Mouse (Mus musculus) embryonic facial prominence, embryonic 12.5 days (tissue): ENCODE measurements around the gene Flywch1. TPM values are rescaled to one million over a fixed set of nuclear protein-coding genes. Genes with fewer than 3 reads are reported as not detected.
A peak's percentile ranks its signal among the peaks of the same experiment; 100 is the strongest.

Experiments used
- ATAC-seq: fragments of 200-750 bp; cut with Nextera tagmentation; 2 replicates; pipeline ENCODE4 v1.8.0; 2017; ENCODE audit not compliant: insufficient number of reproducible peaks, insufficient read depth, low FRiP score, low TSS enrichment
- H3K27ac ChIP-seq: fragments of 300-500 bp; sonication (generic); 2 replicates; pipeline ENCODE4 v1.5.1; 2016; ENCODE audit warnings: mild to moderate bottlenecking
- H3K27me3 ChIP-seq: fragments of 300-500 bp; sonication (generic); 2 replicates; pipeline ENCODE4 v1.6.1; 2016; ENCODE audit warnings: mild to moderate bottlenecking, moderate library complexity
- H3K36me3 ChIP-seq: fragments of 300-500 bp; sonication (generic); 2 replicates; pipeline ENCODE4 v1.6.1; 2016; ENCODE audit warnings: mild to moderate bottlenecking
- H3K4me1 ChIP-seq: fragments of 300-500 bp; sonication (generic); 2 replicates; pipeline ENCODE4 v1.6.1; 2016
- H3K4me2 ChIP-seq: fragments of 300-500 bp; sonication (generic); replicated peaks from 2 replicates; pipeline ENCODE4 v1.6.1; 2016; ENCODE audit warnings: mild to moderate bottlenecking, moderate library complexity
- H3K4me3 ChIP-seq: fragments of 300-500 bp; sonication (generic); 2 replicates; pipeline ENCODE4 v1.5.1; 2016; ENCODE audit warnings: mild to moderate bottlenecking
- H3K9ac ChIP-seq: fragments of 300-500 bp; sonication (generic); 2 replicates; pipeline ENCODE4 v1.6.1; 2016; ENCODE audit warnings: mild to moderate bottlenecking, moderate library complexity
- H3K9me3 ChIP-seq: fragments of 300-500 bp; sonication (generic); 2 replicates; pipeline ENCODE4 v1.6.1; 2016; ENCODE audit warnings: mild to moderate bottlenecking, moderate library complexity
- WGBS: fragments of 180-500 bp; shearing (Covaris S2); methylation state at CpG from one replicate; pipeline ENCODE4 v1.1.7; 2016; 5-methylcytosine and 5-hydroxymethylcytosine counted together
- polyA plus RNA-seq: library from polyadenylated mRNA; unstranded; fragments of >200 nt; fragmentation: Nextera tagmentation; extraction: Ambion mirVana; gene quantifications from 2 replicates; pipeline ENCODE4 v1.2.1, GENCODE M21; 2016

Gene Flywch1
- polyA plus RNA-seq, 1 experiment from 2014 or later = 122 TPM

DNA sequence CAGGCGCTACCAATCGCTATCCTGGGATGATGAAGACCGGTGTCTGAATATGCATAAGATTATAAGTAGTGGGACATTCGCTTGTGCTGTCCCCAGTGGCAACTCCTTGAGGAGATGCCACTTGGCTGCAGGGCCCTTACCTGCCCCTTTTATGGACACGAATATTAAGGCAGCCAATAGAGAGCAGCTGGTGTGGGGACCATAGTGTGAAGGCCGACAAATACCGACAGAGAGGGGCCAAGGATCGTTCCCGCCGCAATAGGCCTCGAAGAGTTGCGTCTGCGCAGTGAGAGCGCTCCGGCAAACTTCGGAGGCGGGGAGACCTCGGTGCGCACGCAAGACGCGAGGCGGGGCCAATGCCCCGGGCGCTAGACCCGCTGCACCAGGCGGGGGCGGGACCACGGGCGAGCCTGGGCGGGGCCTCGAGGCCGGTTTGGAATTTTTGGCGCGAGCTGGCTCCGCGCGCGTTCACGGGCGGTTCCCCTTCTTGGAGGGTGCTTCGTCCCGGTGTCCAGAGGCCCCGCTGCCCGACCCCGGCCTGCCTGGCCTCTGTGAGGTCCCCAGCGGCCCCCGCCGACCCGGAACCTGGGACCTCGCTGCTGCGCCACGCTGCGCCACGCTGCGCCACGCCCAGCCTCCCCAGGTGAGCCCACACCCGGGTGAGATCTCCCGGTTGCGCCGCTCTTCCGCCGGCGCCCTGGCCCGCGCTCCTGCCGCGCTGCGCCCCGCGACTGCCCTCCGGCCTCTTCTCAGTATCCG lies 45.2 kb downstream of the Flywch1 start, which contains the start of gene Pkmyt1:
Pkmyt1 (plus strand) TSS at position 338 of the 759 bp plus-strand sequence.
- Histone ChIP-seq H3K9me3 (no peaks in the 10 kb centered on the region), H3K4me1 (0 out of 2 replicates have a peak, but pooled peaks cover 16% of the 10 kb centered on the region), H3K4me3 (peak within 1 kb of the TSS; percentile 94), H3K36me3 (no peaks in the 10 kb centered on the region), H3K27ac (peak within 1 kb of the TSS; percentile 80), H3K27me3 (no peaks in the 10 kb centered on the region), H3K9ac (peak within 1 kb of the TSS; percentile 73), H3K4me2 (peak within 1 kb of the TSS; percentile 86)
- WGBS = 2% methylated on average over 60 of the region's 73 CpGs
- peak; percentile 86 for ATAC-seq

DNA sequence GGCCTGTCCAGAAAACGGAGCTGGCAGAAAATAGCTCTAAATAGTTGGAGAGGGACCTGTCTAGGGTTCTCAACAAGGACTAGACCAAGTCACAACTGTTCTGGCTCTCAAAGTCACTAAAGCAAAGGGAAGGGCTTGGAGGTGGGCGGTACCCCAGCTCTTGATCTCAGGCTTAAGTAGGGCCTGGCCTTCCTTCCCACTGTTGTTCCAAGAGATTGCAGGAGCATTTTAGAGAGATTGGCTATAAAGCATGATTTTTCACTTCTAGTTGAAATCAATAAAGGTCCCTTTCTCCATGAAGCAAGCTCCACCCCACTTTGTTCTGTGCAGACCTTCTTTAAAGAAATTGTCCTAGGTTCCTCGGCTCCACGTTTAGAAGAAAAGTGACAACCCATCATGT lies 45.9 kb downstream of the Flywch1 start:
- H3K9ac ChIP-seq = peak overlapping the region; percentile 73
- 67% methylated on average over 4 of the region's 4 CpGs for WGBS
- H3K9me3 ChIP-seq = no peaks in the 10 kb centered on the region
- H3K36me3 ChIP-seq = no peaks in the 10 kb centered on the region
- peak overlapping the region; percentile 59; the same call in 1 of the 2 replicates for H3K27ac ChIP-seq
- H3K4me2 ChIP-seq = peak overlapping the region; percentile 86
- H3K27me3 ChIP-seq = no peaks in the 10 kb centered on the region
- H3K4me1 ChIP-seq = 0 out of 2 replicates have a peak, but pooled peaks cover 16% of the 10 kb centered on the region
- ATAC-seq = no peak
- H3K4me3 ChIP-seq = peak overlapping the region; percentile 94

DNA sequence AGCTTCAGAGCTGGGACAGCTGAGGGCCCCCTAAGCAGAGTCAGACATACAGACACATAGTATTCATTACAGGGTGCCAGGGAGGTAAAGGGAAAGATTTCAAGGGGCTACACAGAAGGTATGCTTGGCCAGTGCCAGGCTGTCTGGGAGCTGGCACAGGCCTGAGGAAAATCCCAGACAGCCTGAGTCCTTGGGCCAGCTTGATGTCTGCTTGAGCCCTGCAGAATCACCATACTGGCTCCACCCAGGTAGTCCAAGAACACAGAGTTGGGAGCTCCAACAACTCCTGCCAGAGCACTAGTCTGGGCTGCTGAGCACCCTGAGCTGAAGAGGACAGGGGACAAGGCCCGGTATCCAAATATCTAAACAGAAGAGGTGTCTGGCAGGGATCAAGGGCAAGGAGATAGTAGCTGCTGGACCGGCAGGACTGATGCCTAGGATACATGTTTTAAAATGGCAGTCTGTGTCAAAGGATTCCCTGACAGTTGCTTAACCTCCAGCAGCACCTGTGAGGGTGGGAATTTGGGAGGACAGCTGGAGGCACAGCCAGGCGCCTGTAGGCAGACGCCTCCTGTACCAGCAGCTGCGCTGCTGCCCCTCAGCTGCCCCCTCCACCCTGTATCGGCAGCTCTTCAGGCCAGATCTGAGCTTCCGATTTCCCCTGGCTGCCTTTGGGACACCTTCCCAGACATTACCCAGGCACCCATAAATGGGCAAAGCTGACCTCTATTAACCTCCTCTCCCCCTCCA lies 48.9 kb downstream of the Flywch1 start, which contains the start of gene 1520401A03Rik:
1520401A03Rik (minus strand) TSS at position 408 of the 750 bp plus-strand sequence.
- 72% methylated on average over 7 of the region's 7 CpGs for WGBS
- H3K9me3 ChIP-seq = no peaks in the 10 kb centered on the region
- H3K36me3 ChIP-seq = no peaks in the 10 kb centered on the region
- no peak within 1 kb of the TSS for H3K4me2 ChIP-seq
- no peak within 1 kb of the TSS for H3K4me3 ChIP-seq
- H3K4me1 ChIP-seq = 0 out of 2 replicates have a peak, but pooled peaks cover 10% of the 10 kb centered on the region
- no peak within 1 kb of the TSS for H3K27ac ChIP-seq
- no peaks in the 10 kb centered on the region for H3K27me3 ChIP-seq
- H3K9ac ChIP-seq = no peak within 1 kb of the TSS
- ATAC-seq = no peak

- Histone ChIP-seq H3K9me3 (no peaks in the 10 kb centered on the region), H3K9ac (no peak overlapping the region), H3K4me1 (0 out of 2 replicates have a peak, but pooled peaks cover 9% of the 10 kb centered on the region), H3K27me3 (no peaks in the 10 kb centered on the region), H3K27ac (no peak overlapping the region), H3K4me2 (no peak overlapping the region), H3K36me3 (no peaks in the 10 kb centered on the region), H3K4me3 (no peak overlapping the region)
- WGBS = 80% methylated on average over 2 of the region's 2 CpGs
- ATAC-seq = no peak
Observed at GRCm38 (mm10) chr17:23721886-23722285, 49.5 kb downstream of the Flywch1 start.

- Histone ChIP-seq H3K4me1 (no peaks in the 10 kb centered on the region), H3K4me2 (no peak overlapping the region), H3K9me3 (no peaks in the 10 kb centered on the region), H3K9ac (no peak overlapping the region), H3K4me3 (no peak overlapping the region), H3K27ac (no peak overlapping the region), H3K36me3 (no peaks in the 10 kb centered on the region), H3K27me3 (no peaks in the 10 kb centered on the region)
- no peak for ATAC-seq
- WGBS = 27% methylated on average over 1 of the region's 1 CpGs
Observed at GRCm38 (mm10) chr17:23719455-23719854, 51.9 kb downstream of the Flywch1 start.

DNA sequence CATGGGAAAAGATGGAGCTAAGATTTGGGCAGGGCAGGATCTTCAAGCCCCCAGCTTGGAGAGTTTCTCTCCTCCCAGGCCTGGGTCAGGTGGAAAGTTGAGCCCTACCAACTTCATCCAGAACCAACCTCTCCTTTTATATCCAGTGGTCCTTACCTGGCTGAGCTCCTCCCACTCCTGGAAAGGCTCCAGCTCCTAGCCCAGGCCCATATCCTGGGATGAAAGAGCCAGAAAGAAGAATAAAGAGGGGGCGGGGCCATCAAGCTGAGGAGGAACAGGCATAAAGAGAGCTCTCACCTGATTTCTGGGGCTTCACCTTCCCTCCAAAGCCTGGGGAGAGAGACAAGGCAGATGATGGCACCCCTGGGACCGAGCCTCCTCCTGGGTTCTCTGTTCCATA lies 54.4 kb downstream of the Flywch1 start:
- no peak overlapping the region for H3K4me3 ChIP-seq
- no peaks in the 10 kb centered on the region for H3K4me1 ChIP-seq
- no peaks in the 10 kb centered on the region for H3K27me3 ChIP-seq
- no peaks in the 10 kb centered on the region for H3K9me3 ChIP-seq
- ATAC-seq = no peak
- H3K4me2 ChIP-seq = no peak overlapping the region
- no peak overlapping the region for H3K27ac ChIP-seq
- WGBS = 67% methylated on average over 2 of the region's 2 CpGs
- no peak overlapping the region for H3K9ac ChIP-seq
- H3K36me3 ChIP-seq = no peaks in the 10 kb centered on the region

DNA sequence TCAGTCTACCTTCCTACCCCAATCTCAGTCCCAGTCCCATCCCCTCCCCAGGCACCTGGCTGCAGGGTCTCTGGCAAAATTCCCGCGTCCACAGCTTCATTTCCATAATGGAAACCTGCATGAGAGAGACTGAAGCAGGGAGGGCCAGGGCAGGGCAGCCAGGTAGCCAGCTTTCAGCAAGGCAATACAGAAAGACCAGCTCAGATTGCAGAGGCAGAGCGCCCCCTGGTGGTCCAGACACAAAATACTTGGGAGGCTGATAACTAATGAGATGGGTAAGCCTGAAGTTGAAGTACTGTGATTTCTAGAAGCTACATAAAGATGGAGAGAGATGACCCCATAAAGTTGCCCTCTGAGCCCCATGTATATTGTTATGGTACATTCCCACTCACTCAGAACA lies 65.2 kb downstream of the Flywch1 start:
- H3K27me3 ChIP-seq = peaks cover 9% of the 10 kb centered on the region; the same call in 1 of the 2 replicates
- no peak overlapping the region for H3K9ac ChIP-seq
- 0 out of 2 replicates have a peak, but pooled peaks have one; percentile 13 for ATAC-seq
- no peak overlapping the region for H3K4me2 ChIP-seq
- H3K4me3 ChIP-seq = no peak overlapping the region
- peaks cover 10% of the 10 kb centered on the region; the same call in 1 of the 2 replicates for H3K4me1 ChIP-seq
- no peaks in the 10 kb centered on the region for H3K9me3 ChIP-seq
- no peaks in the 10 kb centered on the region for H3K36me3 ChIP-seq
- WGBS = 1% methylated on average over 3 of the region's 3 CpGs
- no peak overlapping the region for H3K27ac ChIP-seq

DNA sequence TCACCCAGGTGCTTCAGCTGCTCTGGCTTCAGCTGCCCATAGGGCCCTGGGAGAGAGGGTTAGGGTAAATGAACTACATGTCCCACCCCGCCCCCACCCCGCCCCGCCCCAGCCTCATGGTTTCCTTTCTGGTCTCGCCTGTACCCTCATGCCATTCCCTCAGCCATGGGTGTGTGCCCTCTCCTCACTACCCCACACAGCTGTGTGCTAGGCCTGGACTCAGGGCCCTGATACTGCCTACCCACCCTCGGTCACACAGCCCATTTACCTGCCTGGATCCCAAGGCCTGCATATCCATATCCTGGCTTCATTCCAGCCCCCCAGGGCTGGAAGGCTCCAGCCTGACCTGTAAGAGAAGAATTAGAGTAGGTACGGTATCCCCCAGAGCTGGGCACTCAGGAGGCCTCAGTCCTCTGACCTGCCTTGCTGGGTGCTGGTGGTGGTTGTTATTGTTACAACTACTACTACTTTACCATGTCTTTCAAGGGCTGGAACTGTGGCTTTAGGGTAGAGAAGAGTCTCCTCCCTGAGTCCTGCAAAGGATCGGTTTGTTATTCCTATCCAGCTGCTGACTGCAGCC lies 65.8 kb downstream of the Flywch1 start:
- H3K4me2 ChIP-seq = no peak overlapping the region
- peaks cover 10% of the 10 kb centered on the region; the same call in 1 of the 2 replicates for H3K4me1 ChIP-seq
- H3K9me3 ChIP-seq = no peaks in the 10 kb centered on the region
- 73% methylated on average over 7 of the region's 7 CpGs for WGBS
- H3K27ac ChIP-seq = no peak overlapping the region
- H3K9ac ChIP-seq = no peak overlapping the region
- H3K27me3 ChIP-seq = peaks cover 15% of the 10 kb centered on the region
- no peaks in the 10 kb centered on the region for H3K36me3 ChIP-seq
- H3K4me3 ChIP-seq = no peak overlapping the region
- ATAC-seq = peak; percentile 52; the same call in 1 of the 2 replicates

DNA sequence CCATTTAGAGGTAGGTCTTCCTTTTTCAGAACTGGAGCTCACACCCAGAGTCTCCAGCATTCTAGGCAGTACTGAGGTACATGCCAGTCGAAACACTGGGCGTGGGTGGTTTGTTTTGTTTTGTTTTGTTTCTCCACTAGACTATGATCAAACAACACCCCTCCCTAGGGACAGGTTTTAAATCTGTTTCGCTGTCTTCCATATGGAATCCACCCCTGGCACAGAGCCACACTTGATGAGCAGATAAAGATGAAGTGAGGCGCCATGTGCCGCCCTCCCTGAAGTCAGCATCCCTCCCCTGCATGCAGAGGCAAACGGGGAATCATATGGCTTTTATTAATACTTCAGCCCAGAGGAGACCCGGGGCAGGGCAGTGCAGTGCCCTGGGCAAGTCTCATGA lies 66.7 kb downstream of the Flywch1 start:
- Histone ChIP-seq H3K9me3 (no peaks in the 10 kb centered on the region), H3K4me1 (peaks cover 12% of the 10 kb centered on the region; the same call in 1 of the 2 replicates), H3K36me3 (no peaks in the 10 kb centered on the region), H3K27ac (no peak overlapping the region), H3K4me2 (no peak overlapping the region), H3K27me3 (peaks cover 23% of the 10 kb centered on the region), H3K4me3 (no peak overlapping the region), H3K9ac (no peak overlapping the region)
- ATAC-seq = no peak
- WGBS = 23% methylated on average over 7 of the region's 7 CpGs

DNA sequence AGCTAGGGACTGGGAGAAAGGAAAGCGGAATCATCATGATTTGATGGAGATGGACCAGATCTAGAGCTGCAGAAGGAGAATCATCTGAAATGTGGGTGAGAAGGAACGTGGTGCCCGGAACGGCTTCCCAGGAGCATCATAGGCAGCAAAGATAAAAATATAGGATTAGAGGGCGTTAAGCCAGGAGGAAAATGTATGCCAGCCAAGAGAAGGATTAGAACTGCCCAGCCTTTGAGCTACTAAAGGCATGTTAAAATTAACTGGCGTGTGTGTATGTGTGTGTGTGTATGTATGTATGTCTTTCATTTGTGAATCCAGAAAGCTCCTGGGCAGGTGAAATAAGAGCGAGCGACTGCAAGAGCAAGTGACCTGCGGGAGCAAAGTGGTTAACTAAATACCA lies 68.1 kb downstream of the Flywch1 start:
- Histone ChIP-seq H3K9ac (no peak overlapping the region), H3K4me3 (no peak overlapping the region), H3K27me3 (peaks cover 37% of the 10 kb centered on the region), H3K4me1 (peaks cover 17% of the 10 kb centered on the region; the same call in 1 of the 2 replicates), H3K9me3 (no peaks in the 10 kb centered on the region), H3K36me3 (no peaks in the 10 kb centered on the region), H3K27ac (no peak overlapping the region), H3K4me2 (no peak overlapping the region)
- 84% methylated on average over 9 of the region's 9 CpGs for WGBS
- ATAC-seq = no peak
